Mouse (Mus musculus): ENCODE results near the gene Aox1. TPM values are rescaled to one million over a fixed set of nuclear protein-coding genes. Genes with fewer than 3 reads are reported as not detected.

Aox1 gene
- polyA plus RNA-seq, 1 experiment = 3.3 TPM

DNA sequence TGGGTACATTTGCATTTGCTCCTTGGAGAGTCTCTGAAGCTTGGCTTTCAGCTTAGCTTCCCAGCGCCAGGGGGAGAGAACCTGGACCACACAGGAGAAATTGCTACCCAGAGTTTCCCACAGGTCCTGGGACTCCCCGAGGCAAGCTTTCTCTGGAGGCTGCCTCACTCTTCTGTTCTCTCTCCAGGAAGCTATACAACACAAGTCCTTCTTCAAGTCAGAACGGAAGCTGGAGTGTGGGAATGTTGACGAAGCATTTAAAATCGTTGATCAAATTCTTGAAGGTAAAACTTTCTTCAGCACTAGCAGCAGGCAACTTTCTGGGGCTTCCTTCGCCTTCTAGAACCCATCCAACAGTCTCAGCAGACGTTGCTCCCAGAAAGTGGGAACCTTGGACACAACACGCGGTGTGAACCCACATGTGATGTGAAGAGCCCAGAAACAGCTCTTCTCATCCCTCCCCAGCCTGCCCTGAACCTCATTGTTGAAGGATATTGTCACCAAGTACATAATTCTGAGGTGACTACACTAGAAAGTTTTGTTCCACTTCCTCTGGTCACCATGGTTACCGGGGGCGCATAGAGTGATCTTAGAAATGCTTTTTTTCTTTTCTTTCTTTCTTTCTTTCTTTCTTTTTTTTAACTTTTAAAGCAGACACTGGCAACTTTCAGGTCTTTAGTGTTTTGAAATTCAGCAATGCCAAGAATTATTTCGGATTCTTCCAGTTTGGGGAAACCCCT lies 43.4 kb downstream of the Aox1 start:
- peaks cover 2% of the 10 kb centered on the region for H3K4me1 ChIP-seq (ENCODE audit: control insufficient read depth, insufficient read depth, low read length)
- no peaks in the 10 kb centered on the region for H3K36me3 ChIP-seq (ENCODE audit: control insufficient read depth, insufficient read depth, low read length)
- H3K4me3 ChIP-seq (ENCODE audit: control insufficient read depth, low read depth, low read length) = no peak overlapping the region
- H3K27me3 ChIP-seq (ENCODE audit: control insufficient read depth, insufficient read depth, low read length) = no peaks in the 10 kb centered on the region
- TF ChIP-seq POLR2A (IDR thresholded peaks at IDR 0.05; ENCODE audit: control insufficient read depth, low read depth, low read length) = no peak
- TF ChIP-seq CTCF (IDR thresholded peaks at IDR 0.05; ENCODE audit: control insufficient read depth, insufficient read depth, insufficient replicate concordance, low read depth, low read length) = no peak
- H3K27ac ChIP-seq (ENCODE audit: control insufficient read depth, insufficient read depth, low read depth, low read length) = no peak overlapping the region

DNA sequence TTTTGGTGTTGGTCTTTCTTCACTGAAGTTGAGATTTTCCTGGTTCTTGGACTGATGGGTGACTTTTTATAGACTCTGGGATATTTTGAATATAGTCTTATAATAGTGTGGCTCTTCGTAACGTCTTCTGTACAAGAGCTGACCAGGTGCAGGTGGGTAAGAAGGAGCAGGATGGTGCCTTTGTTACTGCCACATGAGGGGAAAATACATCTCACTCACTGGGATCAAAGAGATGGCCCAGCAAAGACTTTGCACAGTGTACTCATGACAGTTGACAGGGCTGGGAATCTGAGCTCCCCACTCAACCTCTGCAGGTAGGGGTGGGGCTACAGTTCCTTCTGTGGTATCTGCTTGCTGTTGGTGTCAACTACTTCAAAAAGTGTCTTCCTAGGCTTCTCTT lies 44.5 kb downstream of the Aox1 start:
- Histone ChIP-seq H3K27ac (ENCODE audit: control insufficient read depth, insufficient read depth, low read depth, low read length) (no peak overlapping the region), H3K4me1 (ENCODE audit: control insufficient read depth, insufficient read depth, low read length) (peaks cover 2% of the 10 kb centered on the region), H3K27me3 (ENCODE audit: control insufficient read depth, insufficient read depth, low read length) (no peaks in the 10 kb centered on the region), H3K36me3 (ENCODE audit: control insufficient read depth, insufficient read depth, low read length) (no peaks in the 10 kb centered on the region), H3K4me3 (ENCODE audit: control insufficient read depth, low read depth, low read length) (no peak overlapping the region)
- TF ChIP-seq POLR2A (IDR thresholded peaks at IDR 0.05; ENCODE audit: control insufficient read depth, low read depth, low read length) (no peak), CTCF (IDR thresholded peaks at IDR 0.05; ENCODE audit: control insufficient read depth, insufficient read depth, insufficient replicate concordance, low read depth, low read length) (no peak)

DNA sequence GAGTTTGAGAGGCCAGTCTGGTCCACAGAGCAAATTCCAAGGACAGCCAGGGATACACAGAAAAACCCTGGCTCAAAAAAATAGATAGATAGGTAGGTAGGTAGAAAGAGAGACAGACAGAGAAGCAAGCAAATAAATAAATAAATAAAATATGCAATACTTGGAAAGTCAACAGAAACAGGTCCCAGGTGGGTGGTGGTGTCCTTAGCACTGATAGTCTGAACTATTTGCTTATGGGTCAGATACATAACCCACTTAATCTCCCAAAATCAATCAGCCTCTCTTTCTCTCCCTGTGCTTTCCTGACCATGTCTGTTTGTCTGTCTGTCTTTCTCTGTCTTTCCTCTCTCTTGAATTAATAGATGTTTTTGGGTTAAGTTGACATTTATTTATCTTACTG lies 48.2 kb downstream of the Aox1 start:
- Histone ChIP-seq H3K27me3 (ENCODE audit: control insufficient read depth, insufficient read depth, low read length) (no peaks in the 10 kb centered on the region), H3K4me1 (ENCODE audit: control insufficient read depth, insufficient read depth, low read length) (peaks cover 2% of the 10 kb centered on the region), H3K36me3 (ENCODE audit: control insufficient read depth, insufficient read depth, low read length) (no peaks in the 10 kb centered on the region), H3K27ac (ENCODE audit: control insufficient read depth, insufficient read depth, low read depth, low read length) (no peak overlapping the region), H3K4me3 (ENCODE audit: control insufficient read depth, low read depth, low read length) (no peak overlapping the region)
- TF ChIP-seq CTCF (IDR thresholded peaks at IDR 0.05; ENCODE audit: control insufficient read depth, insufficient read depth, insufficient replicate concordance, low read depth, low read length) (no peak), POLR2A (IDR thresholded peaks at IDR 0.05; ENCODE audit: control insufficient read depth, low read depth, low read length) (no peak)

DNA sequence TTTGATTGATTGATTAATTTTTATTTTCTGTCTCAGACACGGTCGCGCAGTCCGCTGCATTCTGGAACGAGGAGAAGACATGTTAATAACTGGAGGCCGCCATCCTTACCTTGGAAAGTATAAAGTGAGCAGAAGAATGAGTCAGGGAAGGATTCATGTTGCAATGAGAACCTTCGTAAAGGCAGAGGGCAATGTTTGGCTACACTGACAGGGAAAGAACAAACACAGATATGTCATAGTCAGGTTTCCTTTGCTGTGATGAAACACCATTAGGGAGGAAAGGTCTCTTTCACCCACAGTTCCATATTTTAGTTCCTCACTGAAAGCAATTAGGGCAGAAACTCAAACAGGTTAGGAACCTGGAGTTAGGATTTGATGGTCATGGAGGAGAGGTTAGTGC lies 48.7 kb downstream of the Aox1 start:
- TF ChIP-seq POLR2A (IDR thresholded peaks at IDR 0.05; ENCODE audit: control insufficient read depth, low read depth, low read length) (no peak), CTCF (IDR thresholded peaks at IDR 0.05; ENCODE audit: control insufficient read depth, insufficient read depth, insufficient replicate concordance, low read depth, low read length) (no peak)
- Histone ChIP-seq H3K4me3 (ENCODE audit: control insufficient read depth, low read depth, low read length) (no peak overlapping the region), H3K4me1 (ENCODE audit: control insufficient read depth, insufficient read depth, low read length) (no peaks in the 10 kb centered on the region), H3K27me3 (ENCODE audit: control insufficient read depth, insufficient read depth, low read length) (no peaks in the 10 kb centered on the region), H3K27ac (ENCODE audit: control insufficient read depth, insufficient read depth, low read depth, low read length) (no peak overlapping the region), H3K36me3 (ENCODE audit: control insufficient read depth, insufficient read depth, low read length) (no peaks in the 10 kb centered on the region)

DNA sequence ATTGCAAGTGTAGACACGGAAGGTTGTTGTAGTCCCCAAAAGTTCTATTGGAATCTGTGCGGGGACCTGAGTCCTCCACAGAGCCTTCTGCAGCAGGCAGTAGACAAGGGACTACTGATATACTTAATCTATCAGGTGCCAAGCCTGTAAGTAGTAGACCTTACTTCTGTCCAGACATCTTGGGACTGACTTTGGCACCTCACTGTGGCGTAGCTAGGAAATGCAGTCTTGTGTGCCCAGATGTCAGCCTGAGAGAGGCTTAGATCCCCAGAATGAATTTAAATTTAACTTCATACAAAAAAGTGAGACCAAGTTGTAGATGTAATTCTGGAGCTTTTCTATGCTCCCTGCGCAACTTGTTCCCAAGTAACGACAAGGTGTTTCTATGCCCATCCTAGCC lies 50.0 kb downstream of the Aox1 start:
- TF ChIP-seq CTCF (IDR thresholded peaks at IDR 0.05; ENCODE audit: control insufficient read depth, insufficient read depth, insufficient replicate concordance, low read depth, low read length) (no peak), POLR2A (IDR thresholded peaks at IDR 0.05; ENCODE audit: control insufficient read depth, low read depth, low read length) (no peak)
- Histone ChIP-seq H3K36me3 (ENCODE audit: control insufficient read depth, insufficient read depth, low read length) (no peaks in the 10 kb centered on the region), H3K4me3 (ENCODE audit: control insufficient read depth, low read depth, low read length) (no peak overlapping the region), H3K27me3 (ENCODE audit: control insufficient read depth, insufficient read depth, low read length) (no peaks in the 10 kb centered on the region), H3K4me1 (ENCODE audit: control insufficient read depth, insufficient read depth, low read length) (no peaks in the 10 kb centered on the region), H3K27ac (ENCODE audit: control insufficient read depth, insufficient read depth, low read depth, low read length) (no peak overlapping the region)

DNA sequence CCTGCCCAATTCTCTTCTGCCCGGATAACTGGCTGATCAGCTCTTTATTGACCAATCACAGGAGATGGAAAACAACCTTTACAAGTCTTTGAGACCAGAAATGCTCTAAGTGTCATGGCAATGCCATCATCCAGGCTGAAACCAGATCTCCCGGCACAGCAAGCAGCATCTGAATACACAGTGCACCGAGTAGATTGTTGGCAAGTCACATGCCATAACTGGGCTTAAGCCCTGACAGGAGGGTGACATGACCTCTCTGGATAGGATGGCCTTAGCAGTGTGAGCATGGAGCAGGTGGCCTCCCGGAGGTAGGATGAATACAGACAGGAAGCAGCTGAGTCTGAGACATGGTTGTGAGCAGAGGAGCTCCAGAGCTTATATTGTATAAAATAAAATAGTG lies 50.7 kb downstream of the Aox1 start:
- H3K36me3 ChIP-seq (ENCODE audit: control insufficient read depth, insufficient read depth, low read length) = no peaks in the 10 kb centered on the region
- no peaks in the 10 kb centered on the region for H3K4me1 ChIP-seq (ENCODE audit: control insufficient read depth, insufficient read depth, low read length)
- H3K27me3 ChIP-seq (ENCODE audit: control insufficient read depth, insufficient read depth, low read length) = no peaks in the 10 kb centered on the region
- no peak overlapping the region for H3K27ac ChIP-seq (ENCODE audit: control insufficient read depth, insufficient read depth, low read depth, low read length)
- H3K4me3 ChIP-seq (ENCODE audit: control insufficient read depth, low read depth, low read length) = no peak overlapping the region
- TF ChIP-seq CTCF (IDR thresholded peaks at IDR 0.05; ENCODE audit: control insufficient read depth, insufficient read depth, insufficient replicate concordance, low read depth, low read length) (no peak), POLR2A (IDR thresholded peaks at IDR 0.05; ENCODE audit: control insufficient read depth, low read depth, low read length) (no peak)

DNA sequence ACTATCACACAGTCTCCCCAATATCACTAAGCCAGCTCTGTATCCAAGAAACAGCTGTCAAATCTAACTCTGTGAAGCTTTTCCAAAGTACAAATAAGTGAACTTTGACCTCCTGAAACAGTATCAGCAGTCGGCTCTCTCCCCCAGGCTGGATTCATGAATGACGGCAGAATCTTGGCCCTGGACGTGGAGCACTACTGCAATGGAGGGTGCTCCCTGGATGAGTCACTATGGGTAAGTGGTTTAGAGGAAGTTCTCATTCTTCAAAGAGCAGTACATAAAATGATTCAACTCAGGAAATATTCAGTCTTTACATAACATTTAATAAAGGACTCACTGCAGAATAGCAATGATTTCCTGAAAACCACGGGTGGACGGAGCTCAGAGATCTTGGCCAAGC lies 51.6 kb downstream of the Aox1 start:
- Histone ChIP-seq H3K4me1 (ENCODE audit: control insufficient read depth, insufficient read depth, low read length) (no peaks in the 10 kb centered on the region), H3K4me3 (ENCODE audit: control insufficient read depth, low read depth, low read length) (no peak overlapping the region), H3K27me3 (ENCODE audit: control insufficient read depth, insufficient read depth, low read length) (no peaks in the 10 kb centered on the region), H3K27ac (ENCODE audit: control insufficient read depth, insufficient read depth, low read depth, low read length) (no peak overlapping the region), H3K36me3 (ENCODE audit: control insufficient read depth, insufficient read depth, low read length) (no peaks in the 10 kb centered on the region)
- TF ChIP-seq CTCF (IDR thresholded peaks at IDR 0.05; ENCODE audit: control insufficient read depth, insufficient read depth, insufficient replicate concordance, low read depth, low read length) (no peak), POLR2A (IDR thresholded peaks at IDR 0.05; ENCODE audit: control insufficient read depth, low read depth, low read length) (no peak)
